Mouse (Mus musculus): Measurements from ENCODE around the gene Klc1.

The Klc1 gene

GRCm38 (mm10) chr12:111745274-111745673 lies 13.4 kb upstream of the Klc1 start:
- DNase-seq, result no peak

- peak; percentile 55 for DNase-seq
Observed at GRCm38 (mm10) chr12:111746091-111746490, 12.6 kb upstream of the Klc1 start.

GRCm38 (mm10) chr12:111747421-111747820 lies 11.2 kb upstream of the Klc1 start:
- no peak for DNase-seq

GRCm38 (mm10) chr12:111750739-111751138 lies 7.9 kb upstream of the Klc1 start:
- DNase-seq, result no peak

GRCm38 (mm10) chr12:111752491-111752890 lies 6.2 kb upstream of the Klc1 start:
- no peak for DNase-seq

GRCm38 (mm10) chr12:111753347-111753746 lies 5.3 kb upstream of the Klc1 start:
- DNase-seq, result no peak

GRCm38 (mm10) chr12:111754710-111755109 lies 3.9 kb upstream of the Klc1 start:
- DNase-seq, result no peak

GRCm38 (mm10) chr12:111755231-111755630 lies 3.4 kb upstream of the Klc1 start:
- no peak for DNase-seq

- no peak for DNase-seq
Observed at GRCm38 (mm10) chr12:111756082-111756697, 2.5 kb upstream of the Klc1 start.

GRCm38 (mm10) chr12:111756698-111757082 lies 2.0 kb upstream of the Klc1 start:
- no peak for DNase-seq

GRCm38 (mm10) chr12:111757561-111758325 lies 906 bp upstream of the Klc1 start:
- no peak for DNase-seq

- DNase-seq, result peak; percentile 49
Observed at GRCm38 (mm10) chr12:111759176-111760061, 770 bp downstream of the Klc1 start.

GRCm38 (mm10) chr12:111760306-111760908 lies 1.8 kb downstream of the Klc1 start:
- no peak for DNase-seq

GRCm38 (mm10) chr12:111762620-111763280 lies 4.1 kb downstream of the Klc1 start:
- no peak for DNase-seq

- DNase-seq, result no peak
Observed at GRCm38 (mm10) chr12:111766313-111767236, 7.9 kb downstream of the Klc1 start.

GRCm38 (mm10) chr12:111768322-111768928 lies 9.8 kb downstream of the Klc1 start:
- no peak for DNase-seq

GRCm38 (mm10) chr12:111769306-111769705 lies 10.7 kb downstream of the Klc1 start:
- peak; percentile 33 for DNase-seq

GRCm38 (mm10) chr12:111769816-111770577 lies 11.3 kb downstream of the Klc1 start:
- no peak for DNase-seq

- peak; percentile 32 for DNase-seq
Observed at GRCm38 (mm10) chr12:111770651-111771050, 12.0 kb downstream of the Klc1 start.

- DNase-seq, result no peak
Observed at GRCm38 (mm10) chr12:111774156-111774555, 15.5 kb downstream of the Klc1 start.
